Mouse (Mus musculus) frontal cortex, adult (tissue): ENCODE measurements around the gene Tmem39b.
A peak's percentile ranks its signal among the peaks of the same experiment; 100 is the strongest.

Source experiments
- ATAC-seq: cut with Nextera tagmentation; 2 replicates; pipeline ENCODE4 v1.9.2; 2017; ENCODE audit warnings: mild to moderate bottlenecking, moderate library complexity, mixed read lengths; ENCODE audit not compliant: low TSS enrichment

The Tmem39b gene

GRCm38 (mm10) chr4:129683901-129684493 lies 12.6 kb downstream of the Tmem39b start:
- ATAC-seq, result no peak; the same call in 1 of the 2 replicates

- ATAC-seq, result no peak
These were observed 14.8 kb downstream of the Tmem39b start for GRCm38 (mm10) chr4:129681837-129682236.

GRCm38 (mm10) chr4:129672878-129673449 lies 23.7 kb downstream of the Tmem39b start:
- no peak for ATAC-seq

- ATAC-seq, result peak; percentile 89
These were observed 24.4 kb downstream of the Tmem39b start, which contains the start of gene Kpna6 for GRCm38 (mm10) chr4:129672083-129672877. Gene Kpna6 (minus strand): TSS chr4:129672767.

- ATAC-seq, result 0 out of 2 replicates have a peak, but pooled peaks have one; percentile 38
These were observed 25.1 kb downstream of the Tmem39b start for GRCm38 (mm10) chr4:129671491-129672082.

GRCm38 (mm10) chr4:129662255-129662813 lies 34.3 kb downstream of the Tmem39b start:
- no peak for ATAC-seq

GRCm38 (mm10) chr4:129661584-129661983 lies 35.1 kb downstream of the Tmem39b start:
- no peak for ATAC-seq

GRCm38 (mm10) chr4:129654770-129655169 lies 41.9 kb downstream of the Tmem39b start:
- ATAC-seq, result peak; percentile 71; the same call in 1 of the 2 replicates

GRCm38 (mm10) chr4:129650359-129650758 lies 46.3 kb downstream of the Tmem39b start:
- ATAC-seq, result no peak

GRCm38 (mm10) chr4:129648656-129649055 lies 48.0 kb downstream of the Tmem39b start:
- ATAC-seq, result no peak

- ATAC-seq, result peak; percentile 22; the same call in 1 of the 2 replicates
These were observed 51.4 kb downstream of the Tmem39b start for GRCm38 (mm10) chr4:129645204-129645603.

- ATAC-seq, result no peak
These were observed 54.9 kb downstream of the Tmem39b start for GRCm38 (mm10) chr4:129641756-129642155.

GRCm38 (mm10) chr4:129640638-129641467 lies 55.8 kb downstream of the Tmem39b start, which contains the start of gene Txlna:
Gene Txlna (minus strand): TSS chr4:129641065.
- ATAC-seq, result peak; percentile 80

- ATAC-seq, result 0 out of 2 replicates have a peak, but pooled peaks have one; percentile 20
These were observed 56.5 kb downstream of the Tmem39b start for GRCm38 (mm10) chr4:129640101-129640637.

- ATAC-seq, result no peak
These were observed 57.4 kb downstream of the Tmem39b start for GRCm38 (mm10) chr4:129639221-129639620.

- ATAC-seq, result no peak
These were observed 62.8 kb downstream of the Tmem39b start for GRCm38 (mm10) chr4:129633852-129634251.

- peak; percentile 28; the same call in 1 of the 2 replicates for ATAC-seq
These were observed 64.8 kb downstream of the Tmem39b start for GRCm38 (mm10) chr4:129631867-129632266.

- ATAC-seq, result no peak
These were observed 65.7 kb downstream of the Tmem39b start for GRCm38 (mm10) chr4:129630944-129631343.
